Mouse (Mus musculus): ENCODE results near the gene Atxn10.

GRCm38 (mm10) chr15:85469401-85469800 lies 133.4 kb downstream of the Atxn10 start:
- TF ChIP-seq CTCF (IDR thresholded peaks at IDR 0.05; ENCODE audit: low read depth) (no peak), EP300 (IDR thresholded peaks at IDR 0.05; ENCODE audit: low read depth) (no peak)

Measured in heart, postnatal 0 days (tissue).